Mouse (Mus musculus) limb, embryonic 11.5 days (tissue): ENCODE results near the gene Plpp1. TPM values are rescaled to one million over a fixed set of nuclear protein-coding genes. Genes with fewer than 3 reads are reported as not detected.

ENCODE experiments used
- ATAC-seq: fragments of 200-750 bp; cut with Nextera tagmentation; 2 replicates; pipeline ENCODE4 v1.8.0; 2017; ENCODE audit warnings: low read depth; ENCODE audit not compliant: insufficient number of reproducible peaks, low FRiP score, low TSS enrichment
- DNase-seq: peaks from one replicate; pipeline ENCODE4 v3.0.0-alpha.2; 2015; ENCODE audit warnings: low spot score
- H3K27ac ChIP-seq: fragments of 300-500 bp; sonication (generic); replicated peaks from 2 replicates; pipeline ENCODE4 v1.5.1; 2014; ENCODE audit warnings: low read depth, mild to moderate bottlenecking, low read length
- H3K27me3 ChIP-seq: fragments of 300-500 bp; sonication (generic); 2 replicates; pipeline ENCODE4 v1.6.1; 2014; ENCODE audit warnings: mild to moderate bottlenecking, low read length, mixed read lengths; ENCODE audit not compliant: control insufficient read depth, insufficient read depth
- H3K36me3 ChIP-seq: fragments of 300-500 bp; sonication (generic); 2 replicates; pipeline ENCODE4 v1.6.1; 2014; ENCODE audit warnings: mild to moderate bottlenecking, low read length, moderate library complexity, mixed read lengths; ENCODE audit not compliant: control insufficient read depth, insufficient read depth
- H3K4me1 ChIP-seq: fragments of 300-500 bp; sonication (generic); 2 replicates; pipeline ENCODE4 v1.6.1; 2014; ENCODE audit warnings: low read length, mixed read lengths; ENCODE audit not compliant: control insufficient read depth, insufficient read depth
- H3K4me2 ChIP-seq: fragments of 300-500 bp; sonication (generic); 2 replicates; pipeline ENCODE4 v1.6.1; 2014; ENCODE audit warnings: low read depth, mild to moderate bottlenecking, moderate library complexity; ENCODE audit not compliant: severe bottlenecking
- H3K4me3 ChIP-seq: fragments of 300-500 bp; sonication (generic); 2 replicates; pipeline ENCODE4 v1.5.1; 2014; ENCODE audit warnings: low read depth, low read length
- H3K9ac ChIP-seq: fragments of 300-500 bp; sonication (generic); 2 replicates; pipeline ENCODE4 v1.6.1; 2014; ENCODE audit warnings: mild to moderate bottlenecking, low read length
- H3K9me3 ChIP-seq: fragments of 300-500 bp; sonication (generic); 2 replicates; pipeline ENCODE4 v1.6.1; 2016; ENCODE audit warnings: low read length; ENCODE audit not compliant: control insufficient read depth
- WGBS: fragments of 180-500 bp; shearing (Covaris S2); extraction: QIAGEN DNeasy Blood & Tissue Kit; methylation state at CpG from one replicate; pipeline ENCODE4 v1.1.7; 2014; 5-methylcytosine and 5-hydroxymethylcytosine counted together
- polyA plus RNA-seq: library from polyadenylated mRNA; unstranded; fragments of >200 nt; fragmentation: Nextera tagmentation; extraction: Ambion mirVana; gene quantifications from 2 replicates; pipeline ENCODE4 v1.2.1, GENCODE M21; 2014

Plpp1 gene
- polyA plus RNA-seq, 1 experiment from 2014 or later: 22.4 TPM

- Histone ChIP-seq H3K4me3 (no peak overlapping the region), H3K9ac (no peak overlapping the region), H3K4me2 (no peak overlapping the region), H3K36me3 (peaks cover 7% of the 10 kb centered on the region; the same call in 1 of the 2 replicates), H3K27ac (no peak overlapping the region), H3K4me1 (no peaks in the 10 kb centered on the region), H3K27me3 (no peaks in the 10 kb centered on the region), H3K9me3 (no peaks in the 10 kb centered on the region)
- DNase-seq (no peak), ATAC-seq (no peak)
- whole genome bisulfite sequencing: 94% methylated on average over 7 of the region's 7 CpGs
These were observed 2.5 kb downstream of the Plpp1 start for GRCm38 (mm10) chr13:112803106-112803505.

- Histone ChIP-seq H3K4me2 (no peak overlapping the region), H3K4me3 (no peak overlapping the region), H3K27ac (no peak overlapping the region), H3K9ac (no peak overlapping the region), H3K4me1 (no peaks in the 10 kb centered on the region), H3K36me3 (peaks cover 7% of the 10 kb centered on the region; the same call in 1 of the 2 replicates), H3K27me3 (no peaks in the 10 kb centered on the region), H3K9me3 (no peaks in the 10 kb centered on the region)
- DNase-seq (no peak), ATAC-seq (no peak)
- WGBS: 96% methylated on average over 4 of the region's 4 CpGs
These were observed 3.1 kb downstream of the Plpp1 start for GRCm38 (mm10) chr13:112803661-112804060.

- ATAC-seq: no peak
- H3K9me3 ChIP-seq: no peaks in the 10 kb centered on the region
- no peak for DNase-seq
- no peak overlapping the region for H3K4me2 ChIP-seq
- H3K27me3 ChIP-seq: no peaks in the 10 kb centered on the region
- no peak overlapping the region for H3K27ac ChIP-seq
- no peaks in the 10 kb centered on the region for H3K4me1 ChIP-seq
- no peak overlapping the region for H3K4me3 ChIP-seq
- 94% methylated on average over 3 of the region's 3 CpGs for WGBS
- no peak overlapping the region for H3K9ac ChIP-seq
- peaks cover 7% of the 10 kb centered on the region; the same call in 1 of the 2 replicates for H3K36me3 ChIP-seq
These were observed 4.9 kb downstream of the Plpp1 start for GRCm38 (mm10) chr13:112805529-112805928.

- DNase-seq (no peak), ATAC-seq (no peak)
- WGBS: 84% methylated on average over 10 of the region's 10 CpGs
- Histone ChIP-seq H3K4me1 (peaks cover 5% of the 10 kb centered on the region; the same call in 1 of the 2 replicates), H3K27me3 (no peaks in the 10 kb centered on the region), H3K27ac (no peak overlapping the region), H3K36me3 (peaks cover 7% of the 10 kb centered on the region; the same call in 1 of the 2 replicates), H3K9ac (no peak overlapping the region), H3K4me3 (no peak overlapping the region), H3K4me2 (no peak overlapping the region), H3K9me3 (no peaks in the 10 kb centered on the region)
These were observed 7.5 kb downstream of the Plpp1 start for GRCm38 (mm10) chr13:112807936-112808667.

- ATAC-seq: no peak
- Histone ChIP-seq H3K4me1 (peaks cover 5% of the 10 kb centered on the region; the same call in 1 of the 2 replicates), H3K4me3 (no peak overlapping the region), H3K27ac (no peak overlapping the region), H3K9ac (no peak overlapping the region), H3K9me3 (no peaks in the 10 kb centered on the region), H3K4me2 (no peak overlapping the region), H3K27me3 (no peaks in the 10 kb centered on the region), H3K36me3 (peaks cover 7% of the 10 kb centered on the region; the same call in 1 of the 2 replicates)
- DNase-seq: no peak
- 79% methylated on average over 7 of the region's 7 CpGs for WGBS
These were observed 9.1 kb downstream of the Plpp1 start for GRCm38 (mm10) chr13:112809504-112810247.

GRCm38 (mm10) chr13:112810248-112810645, 9.7 kb downstream of the Plpp1 start:
- no peak for ATAC-seq
- H3K27me3 ChIP-seq: no peaks in the 10 kb centered on the region
- WGBS: 70% methylated on average over 4 of the region's 4 CpGs
- no peak overlapping the region for H3K4me2 ChIP-seq
- H3K9ac ChIP-seq: no peak overlapping the region
- H3K4me1 ChIP-seq: peaks cover 5% of the 10 kb centered on the region; the same call in 1 of the 2 replicates
- H3K4me3 ChIP-seq: no peak overlapping the region
- no peak for DNase-seq
- H3K9me3 ChIP-seq: no peaks in the 10 kb centered on the region
- H3K27ac ChIP-seq: no peak overlapping the region
- H3K36me3 ChIP-seq: peaks cover 7% of the 10 kb centered on the region; the same call in 1 of the 2 replicates

- H3K9me3 ChIP-seq: no peaks in the 10 kb centered on the region
- no peak overlapping the region for H3K4me2 ChIP-seq
- ATAC-seq: no peak
- no peak for DNase-seq
- H3K4me1 ChIP-seq: peaks cover 5% of the 10 kb centered on the region; the same call in 1 of the 2 replicates
- no peak overlapping the region for H3K9ac ChIP-seq
- no peak overlapping the region for H3K4me3 ChIP-seq
- H3K36me3 ChIP-seq: peaks cover 7% of the 10 kb centered on the region; the same call in 1 of the 2 replicates
- H3K27ac ChIP-seq: no peak overlapping the region
- WGBS: 45% methylated on average over 9 of the region's 9 CpGs
- H3K27me3 ChIP-seq: no peaks in the 10 kb centered on the region
These were observed 10.2 kb downstream of the Plpp1 start for GRCm38 (mm10) chr13:112810751-112811150.

GRCm38 (mm10) chr13:112811708-112812403, 11.3 kb downstream of the Plpp1 start:
- H3K9ac ChIP-seq: no peak overlapping the region
- ATAC-seq (no peak), DNase-seq (no peak)
- H3K27ac ChIP-seq: no peak overlapping the region
- no peaks in the 10 kb centered on the region for H3K36me3 ChIP-seq
- H3K9me3 ChIP-seq: no peaks in the 10 kb centered on the region
- no peak overlapping the region for H3K4me2 ChIP-seq
- H3K4me1 ChIP-seq: peaks cover 5% of the 10 kb centered on the region; the same call in 1 of the 2 replicates
- no peak overlapping the region for H3K4me3 ChIP-seq
- no peaks in the 10 kb centered on the region for H3K27me3 ChIP-seq
- WGBS: 80% methylated on average over 8 of the region's 8 CpGs
